Mouse (Mus musculus): ENCODE measurements around the gene Rpp40. TPM values are rescaled to one million over a fixed set of nuclear protein-coding genes. Genes with fewer than 3 reads are reported as not detected.

The Rpp40 gene
- polyA plus RNA-seq, 1 experiment from 2014 or later = 28.4 TPM

DNA sequence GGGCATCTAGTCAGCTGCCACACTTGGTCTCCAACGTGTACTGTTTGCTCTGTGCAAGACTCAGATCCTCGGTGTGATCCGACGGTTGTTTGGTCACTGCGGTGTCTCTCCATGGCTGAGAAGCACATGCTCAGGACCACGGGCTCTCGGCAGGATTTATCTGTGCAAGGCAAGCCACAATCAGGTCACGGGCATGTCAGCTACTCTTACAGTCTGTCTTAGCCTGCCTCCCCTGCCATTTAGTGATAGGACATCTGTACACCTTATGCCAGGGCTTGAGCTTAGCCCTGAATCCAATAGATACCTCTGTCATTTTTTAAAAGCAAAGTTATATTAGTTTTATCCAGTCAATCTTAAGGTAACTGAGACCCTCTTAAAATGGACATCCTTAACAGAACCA lies 35.5 kb downstream of the Rpp40 start:
- no peak overlapping the region for H3K4me2 ChIP-seq (ENCODE audit: low read depth, severe bottlenecking)
- DNase-seq (ENCODE audit: low spot score) = no peak
- 88% methylated on average over 8 of the region's 8 CpGs for WGBS
- peaks cover 2% of the 10 kb centered on the region; the same call in 1 of the 2 replicates for H3K36me3 ChIP-seq (ENCODE audit: control insufficient read depth, insufficient read depth, low read length)
- H3K9ac ChIP-seq (ENCODE audit: low read length) = no peak overlapping the region
- H3K9me3 ChIP-seq (ENCODE audit: control insufficient read depth, low read length) = no peaks in the 10 kb centered on the region
- H3K4me3 ChIP-seq (ENCODE audit: low read depth, low read length) = no peak overlapping the region
- no peaks in the 10 kb centered on the region for H3K27me3 ChIP-seq (ENCODE audit: control insufficient read depth, insufficient read depth, low read length)
- H3K4me1 ChIP-seq (ENCODE audit: control insufficient read depth, insufficient read depth, low read length) = no peaks in the 10 kb centered on the region
- no peak for ATAC-seq (ENCODE audit: insufficient number of reproducible peaks, low FRiP score, low TSS enrichment, low read depth)
- no peak overlapping the region for H3K27ac ChIP-seq (replicated peaks; ENCODE audit: low read depth, low read length)

DNA sequence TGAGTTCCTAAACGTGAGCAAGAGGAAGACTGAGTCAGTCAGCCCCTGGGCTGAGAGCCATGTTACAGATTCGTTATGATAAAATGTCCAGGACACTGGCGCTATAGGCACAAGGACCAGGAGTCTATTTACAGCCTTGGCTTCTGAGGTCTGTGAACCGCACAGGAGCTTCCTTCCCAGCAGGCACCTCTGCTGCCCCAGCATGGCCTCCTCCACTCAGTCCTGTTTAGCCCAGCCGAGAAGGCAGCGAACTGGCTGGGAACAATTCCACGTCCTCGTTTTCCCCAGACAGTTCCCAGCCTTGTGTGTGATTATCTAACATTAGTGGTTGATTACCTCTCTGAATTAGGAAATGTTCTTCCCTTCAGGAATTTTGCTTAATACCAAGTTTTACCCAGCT lies 45.2 kb downstream of the Rpp40 start:
- H3K27ac ChIP-seq (replicated peaks; ENCODE audit: low read depth, low read length) = no peak overlapping the region
- H3K4me1 ChIP-seq (ENCODE audit: control insufficient read depth, insufficient read depth, low read length) = no peaks in the 10 kb centered on the region
- H3K27me3 ChIP-seq (ENCODE audit: control insufficient read depth, insufficient read depth, low read length) = no peaks in the 10 kb centered on the region
- no peak overlapping the region for H3K4me2 ChIP-seq (ENCODE audit: low read depth, severe bottlenecking)
- H3K9ac ChIP-seq (ENCODE audit: low read length) = no peak overlapping the region
- DNase-seq (ENCODE audit: low spot score) (no peak), ATAC-seq (ENCODE audit: insufficient number of reproducible peaks, low FRiP score, low TSS enrichment, low read depth) (no peak)
- peaks cover 4% of the 10 kb centered on the region; the same call in 1 of the 2 replicates for H3K36me3 ChIP-seq (ENCODE audit: control insufficient read depth, insufficient read depth, low read length)
- WGBS = 78% methylated on average over 8 of the region's 8 CpGs
- H3K9me3 ChIP-seq (ENCODE audit: control insufficient read depth, low read length) = no peaks in the 10 kb centered on the region
- H3K4me3 ChIP-seq (ENCODE audit: low read depth, low read length) = no peak overlapping the region

DNA sequence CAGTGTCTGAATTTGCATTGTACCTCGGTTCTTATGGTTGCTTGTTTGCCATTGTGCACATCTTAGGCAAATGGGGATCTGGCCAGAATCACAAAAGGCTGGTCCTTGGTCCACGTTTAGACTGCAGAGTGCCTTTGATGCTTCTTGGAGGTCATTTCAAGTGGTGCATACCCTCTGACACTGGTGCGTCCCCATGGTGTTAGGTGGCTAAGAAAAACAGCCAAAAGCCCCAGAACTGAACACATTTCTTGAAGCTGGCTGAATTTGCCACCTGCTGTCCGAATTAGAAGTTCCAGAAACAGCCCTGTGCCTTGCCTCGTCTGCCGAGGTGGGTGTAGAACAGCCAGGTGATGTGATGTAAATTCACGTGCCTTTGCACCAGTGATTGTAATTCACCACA lies 48.7 kb downstream of the Rpp40 start:
- Histone ChIP-seq H3K9ac (ENCODE audit: low read length) (no peak overlapping the region), H3K4me1 (ENCODE audit: control insufficient read depth, insufficient read depth, low read length) (peaks cover 4% of the 10 kb centered on the region; the same call in 1 of the 2 replicates), H3K9me3 (ENCODE audit: control insufficient read depth, low read length) (no peaks in the 10 kb centered on the region), H3K27me3 (ENCODE audit: control insufficient read depth, insufficient read depth, low read length) (no peaks in the 10 kb centered on the region), H3K4me3 (ENCODE audit: low read depth, low read length) (no peak overlapping the region), H3K27ac (replicated peaks; ENCODE audit: low read depth, low read length) (no peak overlapping the region), H3K36me3 (ENCODE audit: control insufficient read depth, insufficient read depth, low read length) (peaks cover 2% of the 10 kb centered on the region; the same call in 1 of the 2 replicates), H3K4me2 (ENCODE audit: low read depth, severe bottlenecking) (no peak overlapping the region)
- 90% methylated on average over 7 of the region's 7 CpGs for whole genome bisulfite sequencing
- ATAC-seq (ENCODE audit: insufficient number of reproducible peaks, low FRiP score, low TSS enrichment, low read depth) (no peak), DNase-seq (ENCODE audit: low spot score) (no peak)

DNA sequence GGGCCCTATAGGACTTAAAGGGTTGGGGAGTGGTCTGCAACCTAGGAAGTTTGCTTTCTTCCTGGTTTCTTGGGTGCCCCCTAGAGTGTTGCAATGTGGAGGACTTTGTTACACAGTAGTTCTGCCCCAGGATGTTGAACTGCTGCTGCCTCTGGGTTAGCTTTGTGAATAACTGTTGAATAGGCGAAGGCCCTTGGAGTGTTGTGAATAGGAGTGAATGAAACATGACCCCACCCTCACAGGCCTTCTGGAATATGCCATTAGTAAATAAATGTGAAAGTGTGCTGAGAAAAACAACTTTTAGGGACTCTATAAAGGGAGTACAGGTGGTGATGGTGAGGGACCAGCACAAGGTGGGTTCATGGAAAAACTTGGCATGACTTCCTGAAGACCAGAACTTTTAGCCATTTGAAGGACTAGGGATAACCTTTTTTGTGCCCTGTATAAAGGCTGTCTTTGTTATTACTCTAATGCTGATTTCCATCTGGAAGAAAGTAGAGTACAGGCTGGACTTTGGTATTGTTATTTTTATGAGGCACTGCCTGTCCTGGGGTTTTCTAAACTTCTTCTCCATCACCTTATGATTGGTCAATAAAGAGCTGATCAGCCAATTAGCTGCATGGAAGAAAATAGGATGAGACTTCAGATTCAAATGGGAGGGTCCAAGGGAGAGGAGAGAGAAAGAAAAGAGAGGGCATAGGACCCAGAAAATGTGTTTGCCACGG lies 53.1 kb downstream of the Rpp40 start:
- DNase-seq (ENCODE audit: low spot score) = no peak
- no peak overlapping the region for H3K4me2 ChIP-seq (ENCODE audit: low read depth, severe bottlenecking)
- no peak for ATAC-seq (ENCODE audit: insufficient number of reproducible peaks, low FRiP score, low TSS enrichment, low read depth)
- no peak overlapping the region for H3K4me3 ChIP-seq (ENCODE audit: low read depth, low read length)
- 90% methylated on average over 2 of the region's 2 CpGs for WGBS
- H3K27me3 ChIP-seq (ENCODE audit: control insufficient read depth, insufficient read depth, low read length) = no peaks in the 10 kb centered on the region
- no peaks in the 10 kb centered on the region for H3K36me3 ChIP-seq (ENCODE audit: control insufficient read depth, insufficient read depth, low read length)
- peaks cover 5% of the 10 kb centered on the region; the same call in 1 of the 2 replicates for H3K4me1 ChIP-seq (ENCODE audit: control insufficient read depth, insufficient read depth, low read length)
- H3K9ac ChIP-seq (ENCODE audit: low read length) = no peak overlapping the region
- H3K27ac ChIP-seq (replicated peaks; ENCODE audit: low read depth, low read length) = no peak overlapping the region
- no peaks in the 10 kb centered on the region for H3K9me3 ChIP-seq (ENCODE audit: control insufficient read depth, low read length)

DNA sequence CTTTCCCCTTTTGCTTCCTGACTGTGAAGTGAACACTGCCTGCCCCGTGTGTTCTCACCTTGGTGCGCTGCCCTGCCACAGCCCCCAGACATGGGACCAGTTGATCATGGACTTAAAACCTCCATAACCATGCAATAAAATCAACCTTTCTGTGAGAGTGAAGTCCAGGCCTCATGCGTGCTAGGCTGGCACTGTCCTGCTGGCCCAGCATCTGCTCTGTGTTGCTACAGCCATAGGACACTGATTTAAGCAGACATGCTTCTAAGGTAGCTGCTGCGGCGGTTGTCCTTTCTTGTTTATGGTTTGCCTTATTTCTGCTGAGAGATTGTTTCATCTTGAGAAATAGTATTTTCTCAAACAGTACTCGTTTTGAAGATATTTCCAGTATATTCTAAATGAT lies 54.6 kb downstream of the Rpp40 start:
- Histone ChIP-seq H3K27me3 (ENCODE audit: control insufficient read depth, insufficient read depth, low read length) (no peaks in the 10 kb centered on the region), H3K4me3 (ENCODE audit: low read depth, low read length) (no peak overlapping the region), H3K9me3 (ENCODE audit: control insufficient read depth, low read length) (no peaks in the 10 kb centered on the region), H3K4me2 (ENCODE audit: low read depth, severe bottlenecking) (no peak overlapping the region), H3K9ac (ENCODE audit: low read length) (no peak overlapping the region), H3K27ac (replicated peaks; ENCODE audit: low read depth, low read length) (no peak overlapping the region), H3K4me1 (ENCODE audit: control insufficient read depth, insufficient read depth, low read length) (peaks cover 5% of the 10 kb centered on the region; the same call in 1 of the 2 replicates), H3K36me3 (ENCODE audit: control insufficient read depth, insufficient read depth, low read length) (no peaks in the 10 kb centered on the region)
- no peak for DNase-seq (ENCODE audit: low spot score)
- no peak for ATAC-seq (ENCODE audit: insufficient number of reproducible peaks, low FRiP score, low TSS enrichment, low read depth)
- WGBS = 92% methylated on average over 6 of the region's 6 CpGs

DNA sequence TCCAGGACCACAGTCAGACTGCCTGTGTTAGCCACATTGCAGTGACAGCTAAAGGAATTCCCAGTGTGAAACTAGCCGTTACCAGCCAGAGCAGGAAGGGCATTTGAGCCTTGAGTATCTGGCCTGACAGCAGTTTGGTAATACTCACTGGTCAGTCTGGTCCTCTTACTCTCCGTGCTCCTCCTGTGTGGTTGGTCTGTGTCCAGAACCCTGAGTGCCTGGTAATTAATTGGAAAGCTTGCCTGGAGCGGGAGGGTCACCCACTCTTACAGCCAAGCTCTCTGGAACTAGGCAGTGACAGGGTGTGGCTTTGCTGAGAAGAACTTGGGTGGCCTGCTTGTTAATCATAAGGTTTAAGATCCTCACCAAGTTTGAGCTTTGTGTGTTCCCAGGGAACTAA lies 57.5 kb downstream of the Rpp40 start:
- Histone ChIP-seq H3K9ac (ENCODE audit: low read length) (no peak overlapping the region), H3K27me3 (ENCODE audit: control insufficient read depth, insufficient read depth, low read length) (no peaks in the 10 kb centered on the region), H3K27ac (replicated peaks; ENCODE audit: low read depth, low read length) (no peak overlapping the region), H3K36me3 (ENCODE audit: control insufficient read depth, insufficient read depth, low read length) (no peaks in the 10 kb centered on the region), H3K4me1 (ENCODE audit: control insufficient read depth, insufficient read depth, low read length) (peaks cover 18% of the 10 kb centered on the region), H3K9me3 (ENCODE audit: control insufficient read depth, low read length) (no peaks in the 10 kb centered on the region), H3K4me3 (ENCODE audit: low read depth, low read length) (no peak overlapping the region), H3K4me2 (ENCODE audit: low read depth, severe bottlenecking) (no peak overlapping the region)
- WGBS = 64% methylated on average over 3 of the region's 3 CpGs
- DNase-seq (ENCODE audit: low spot score) (no peak), ATAC-seq (ENCODE audit: insufficient number of reproducible peaks, low FRiP score, low TSS enrichment, low read depth) (no peak)

DNA sequence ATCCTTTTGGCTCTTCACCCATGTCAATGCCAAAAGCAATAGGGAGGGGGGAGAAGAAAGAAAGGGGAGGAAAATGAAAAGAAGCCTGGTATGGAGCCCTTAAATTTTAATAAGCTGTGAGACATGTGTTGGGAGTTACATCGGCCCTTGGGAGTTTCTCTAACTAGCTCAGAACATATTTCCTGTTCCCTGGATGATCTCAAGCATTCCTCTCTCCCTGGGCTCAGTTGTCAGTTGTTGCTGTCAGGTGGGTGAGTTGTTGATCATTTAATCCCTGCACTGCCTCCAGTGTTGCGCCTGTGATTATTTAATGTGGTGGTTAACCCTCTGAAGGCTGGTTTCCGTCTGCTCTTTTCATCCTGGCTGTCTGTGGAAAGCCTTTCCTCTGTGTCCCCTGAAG lies 60.9 kb downstream of the Rpp40 start:
- Histone ChIP-seq H3K4me1 (ENCODE audit: control insufficient read depth, insufficient read depth, low read length) (peaks cover 13% of the 10 kb centered on the region), H3K9ac (ENCODE audit: low read length) (no peak overlapping the region), H3K27ac (replicated peaks; ENCODE audit: low read depth, low read length) (no peak overlapping the region), H3K36me3 (ENCODE audit: control insufficient read depth, insufficient read depth, low read length) (no peaks in the 10 kb centered on the region), H3K27me3 (ENCODE audit: control insufficient read depth, insufficient read depth, low read length) (no peaks in the 10 kb centered on the region), H3K4me2 (ENCODE audit: low read depth, severe bottlenecking) (no peak overlapping the region), H3K9me3 (ENCODE audit: control insufficient read depth, low read length) (no peaks in the 10 kb centered on the region), H3K4me3 (ENCODE audit: low read depth, low read length) (no peak overlapping the region)
- 40% methylated on average over 3 of the region's 3 CpGs for WGBS
- no peak for DNase-seq (ENCODE audit: low spot score)
- no peak for ATAC-seq (ENCODE audit: insufficient number of reproducible peaks, low FRiP score, low TSS enrichment, low read depth)

All from limb, embryonic 11.5 days (tissue).